Mouse (Mus musculus) kidney, embryonic 16.5 days (tissue): ENCODE measurements at regions not wholly inside any gene's neighbourhood (a gene's known extent, or its start where the extent isn't known, plus 50 kb on each side); places are given as distances from the start of the nearest gene placed in this dataset.

Experiments
- ATAC-seq: fragments of 200-750 bp; cut with Nextera tagmentation; 2 replicates; pipeline ENCODE4 v1.8.0; 2017; ENCODE audit warnings: moderate TSS enrichment; ENCODE audit not compliant: low FRiP score, low TSS enrichment
- H3K27ac ChIP-seq: fragments of 300-500 bp; sonication (generic); 2 replicates; pipeline ENCODE4 v1.5.1; 2014; ENCODE audit warnings: low read length
- H3K27me3 ChIP-seq: fragments of 300-500 bp; sonication (generic); 2 replicates; pipeline ENCODE4 v1.6.1; 2014; ENCODE audit warnings: low read length, control low read depth, mixed read lengths; ENCODE audit not compliant: insufficient read depth
- H3K36me3 ChIP-seq: fragments of 300-500 bp; sonication (generic); 2 replicates; pipeline ENCODE4 v1.6.1; 2014; ENCODE audit warnings: low read length, control low read depth, mixed read lengths; ENCODE audit not compliant: insufficient read depth
- H3K4me1 ChIP-seq: fragments of 300-500 bp; sonication (generic); 2 replicates; pipeline ENCODE4 v1.6.1; 2014; ENCODE audit warnings: low read length, control low read depth, mixed read lengths; ENCODE audit not compliant: insufficient read depth
- H3K4me2 ChIP-seq: fragments of 300-500 bp; sonication (generic); replicated peaks from 2 replicates; pipeline ENCODE4 v1.6.1; 2014; ENCODE audit warnings: low read depth, low read length
- H3K4me3 ChIP-seq: fragments of 300-500 bp; sonication (generic); 2 replicates; pipeline ENCODE4 v1.5.1; 2014; ENCODE audit warnings: mild to moderate bottlenecking, low read length
- H3K9ac ChIP-seq: fragments of 300-500 bp; sonication (generic); replicated peaks from 2 replicates; pipeline ENCODE4 v1.6.1; 2014; ENCODE audit warnings: low read length
- H3K9me3 ChIP-seq: fragments of 300-500 bp; sonication (generic); 2 replicates; pipeline ENCODE4 v1.6.1; 2016; ENCODE audit warnings: low read length, control low read depth
- WGBS: fragments of 180-500 bp; shearing (Covaris S2); extraction: QIAGEN DNeasy Blood & Tissue Kit; methylation state at CpG from one replicate; pipeline ENCODE4 v1.1.7; 2014; 5-methylcytosine and 5-hydroxymethylcytosine counted together

- peaks cover 9% of the 10 kb centered on the region for H3K9me3 ChIP-seq
- 88% methylated on average over 8 of the region's 8 CpGs for WGBS
These were observed 54.6 kb upstream of the Card11 start for GRCm38 (mm10) chr5:141054991-141055390.

GRCm38 (mm10) chr5:141055596-141056343 is 55.4 kb upstream of the Card11 start:
- H3K36me3 ChIP-seq: no peaks in the 10 kb centered on the region
- no peaks in the 10 kb centered on the region for H3K4me1 ChIP-seq
- ATAC-seq: no peak
- H3K9ac ChIP-seq: no peak overlapping the region
- H3K9me3 ChIP-seq: peaks cover 9% of the 10 kb centered on the region
- no peak overlapping the region for H3K4me3 ChIP-seq
- no peak overlapping the region for H3K4me2 ChIP-seq
- 74% methylated on average over 10 of the region's 10 CpGs for whole genome bisulfite sequencing
- no peaks in the 10 kb centered on the region for H3K27me3 ChIP-seq
- H3K27ac ChIP-seq: no peak overlapping the region

More at GRCm38 (mm10) chr5:141054991-141055390, 54.6 kb upstream of the Card11 start:
- Histone ChIP-seq H3K27ac (no peak overlapping the region), H3K4me2 (no peak overlapping the region), H3K4me1 (no peaks in the 10 kb centered on the region), H3K27me3 (no peaks in the 10 kb centered on the region), H3K9ac (no peak overlapping the region), H3K36me3 (no peaks in the 10 kb centered on the region), H3K4me3 (no peak overlapping the region)
- ATAC-seq: no peak

DNA sequence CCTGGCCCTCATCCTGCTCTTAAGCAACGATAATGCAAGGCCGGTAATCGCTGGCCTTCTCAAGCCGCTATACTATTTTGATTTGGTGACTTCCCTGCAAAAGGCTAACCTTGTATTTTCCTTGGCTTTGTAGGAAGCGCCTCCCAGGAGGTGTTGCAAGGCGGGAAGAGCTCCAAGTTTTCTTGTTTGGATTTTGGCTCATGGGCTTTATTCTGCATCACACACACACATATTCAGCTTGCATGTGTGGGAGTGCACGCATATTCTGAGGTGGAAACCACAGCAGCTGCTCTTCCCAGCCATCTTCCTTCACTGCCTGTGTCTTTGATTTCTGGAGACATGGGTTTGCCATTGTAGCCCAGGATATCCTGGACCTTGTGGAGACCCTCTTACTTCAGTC is 57.8 kb upstream of the Card11 start:
- H3K4me2 ChIP-seq: no peak overlapping the region
- H3K27me3 ChIP-seq: no peaks in the 10 kb centered on the region
- no peaks in the 10 kb centered on the region for H3K4me1 ChIP-seq
- H3K36me3 ChIP-seq: no peaks in the 10 kb centered on the region
- no peaks in the 10 kb centered on the region; the same call in 1 of the 2 replicates for H3K9me3 ChIP-seq
- H3K4me3 ChIP-seq: no peak overlapping the region
- H3K27ac ChIP-seq: no peak overlapping the region
- H3K9ac ChIP-seq: no peak overlapping the region
- no peak for ATAC-seq
- WGBS: 73% methylated on average over 7 of the region's 7 CpGs

GRCm38 (mm10) chr5:141058863-141059262 is 58.5 kb upstream of the Card11 start:
- whole genome bisulfite sequencing: 88% methylated on average over 1 of the region's 1 CpGs

GRCm38 (mm10) chr5:141062144-141062543 is 61.8 kb upstream of the Card11 start:
- Histone ChIP-seq H3K4me3 (no peak overlapping the region), H3K36me3 (no peaks in the 10 kb centered on the region), H3K27ac (no peak overlapping the region), H3K4me1 (no peaks in the 10 kb centered on the region), H3K9me3 (peaks cover 3% of the 10 kb centered on the region), H3K9ac (no peak overlapping the region), H3K27me3 (no peaks in the 10 kb centered on the region), H3K4me2 (no peak overlapping the region)
- ATAC-seq: no peak
- WGBS: 54% methylated on average over 4 of the region's 4 CpGs

More at GRCm38 (mm10) chr5:141058863-141059262, 58.5 kb upstream of the Card11 start:
- Histone ChIP-seq H3K9me3 (no peaks in the 10 kb centered on the region; the same call in 1 of the 2 replicates), H3K36me3 (no peaks in the 10 kb centered on the region), H3K27ac (no peak overlapping the region), H3K4me1 (no peaks in the 10 kb centered on the region), H3K4me3 (no peak overlapping the region), H3K4me2 (no peak overlapping the region), H3K27me3 (no peaks in the 10 kb centered on the region), H3K9ac (no peak overlapping the region)
- ATAC-seq: no peak

DNA sequence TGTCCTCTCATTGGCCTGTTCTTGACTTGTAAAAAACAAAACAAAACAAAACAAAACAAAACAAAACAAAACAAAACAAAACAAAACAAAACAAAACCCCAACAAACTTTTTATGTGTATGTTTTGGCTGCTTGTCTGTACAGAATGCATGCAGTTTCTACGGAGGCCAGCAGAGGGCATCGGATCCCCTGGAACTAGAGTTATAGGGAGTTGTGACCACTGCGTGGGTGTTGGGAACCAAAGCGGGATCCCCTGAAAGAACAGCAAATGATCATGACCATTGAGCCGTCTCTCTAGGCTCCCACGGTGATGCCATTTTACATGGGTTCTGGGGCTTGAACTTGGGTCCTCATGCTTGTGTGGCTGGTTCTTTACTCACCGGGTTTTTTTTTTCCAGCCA is 67.2 kb upstream of the Card11 start:
- no peak overlapping the region for H3K4me3 ChIP-seq
- H3K27me3 ChIP-seq: no peaks in the 10 kb centered on the region
- 83% methylated on average over 7 of the region's 7 CpGs for WGBS
- H3K9ac ChIP-seq: no peak overlapping the region
- H3K27ac ChIP-seq: no peak overlapping the region
- no peak for ATAC-seq
- H3K4me1 ChIP-seq: no peaks in the 10 kb centered on the region
- no peak overlapping the region for H3K4me2 ChIP-seq
- no peaks in the 10 kb centered on the region for H3K36me3 ChIP-seq
- H3K9me3 ChIP-seq: peaks cover 7% of the 10 kb centered on the region

DNA sequence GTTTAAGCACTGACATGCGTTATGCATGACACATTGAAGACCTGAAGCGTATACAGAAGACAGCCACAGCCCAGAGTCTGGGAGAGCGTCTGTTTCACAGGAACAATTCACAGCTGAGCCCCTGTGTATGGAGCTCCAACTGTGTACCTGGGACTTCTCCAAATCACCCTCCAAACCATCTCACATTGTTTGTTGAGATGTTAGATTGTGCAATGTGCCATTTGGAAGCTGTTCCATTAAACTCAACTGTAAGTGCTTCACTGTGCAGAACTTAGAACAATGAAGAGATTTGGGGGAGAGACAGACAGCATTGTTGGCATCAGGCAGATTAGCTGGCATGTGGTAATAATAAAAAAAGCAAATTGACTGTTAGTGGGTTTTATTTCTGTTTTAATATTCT is 74.1 kb upstream of the Card11 start:
- Histone ChIP-seq H3K27ac (no peak overlapping the region), H3K36me3 (no peaks in the 10 kb centered on the region), H3K27me3 (no peaks in the 10 kb centered on the region), H3K4me1 (no peaks in the 10 kb centered on the region), H3K9me3 (0 out of 2 replicates have a peak, but pooled peaks cover 3% of the 10 kb centered on the region), H3K4me3 (no peak overlapping the region), H3K4me2 (no peak overlapping the region), H3K9ac (no peak overlapping the region)
- WGBS: 84% methylated on average over 3 of the region's 3 CpGs
- no peak for ATAC-seq

DNA sequence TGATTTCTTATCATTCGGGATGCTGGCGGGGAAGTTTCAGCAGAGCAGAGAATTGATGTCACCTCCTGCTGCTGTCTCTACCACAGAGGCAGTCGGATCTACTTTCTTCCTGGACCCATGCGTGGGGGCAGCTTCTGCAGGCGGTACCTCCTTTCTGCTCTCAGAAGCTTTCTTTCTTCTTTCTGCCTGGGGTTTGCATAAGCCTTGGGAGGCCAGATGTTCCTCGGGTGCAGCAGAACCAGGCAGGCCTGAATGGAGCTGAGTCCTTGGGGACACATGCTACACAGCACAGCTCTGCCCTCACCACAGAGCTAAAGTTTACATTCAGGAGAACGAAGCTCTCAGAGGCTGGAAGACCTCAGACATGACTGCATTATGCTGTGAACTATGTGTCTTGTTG is 75.8 kb upstream of the Card11 start:
- Histone ChIP-seq H3K9ac (no peak overlapping the region), H3K27me3 (no peaks in the 10 kb centered on the region), H3K36me3 (no peaks in the 10 kb centered on the region), H3K4me1 (no peaks in the 10 kb centered on the region), H3K9me3 (no peaks in the 10 kb centered on the region), H3K4me3 (no peak overlapping the region), H3K27ac (no peak overlapping the region), H3K4me2 (no peak overlapping the region)
- WGBS: 63% methylated on average over 7 of the region's 7 CpGs
- no peak; the same call in 1 of the 2 replicates for ATAC-seq

- Histone ChIP-seq H3K4me1 (no peaks in the 10 kb centered on the region), H3K27ac (no peak overlapping the region), H3K9ac (no peak overlapping the region), H3K4me2 (no peak overlapping the region), H3K27me3 (0 out of 2 replicates have a peak, but pooled peaks cover 2% of the 10 kb centered on the region), H3K36me3 (no peaks in the 10 kb centered on the region), H3K9me3 (no peaks in the 10 kb centered on the region), H3K4me3 (no peak overlapping the region)
- WGBS: 100% methylated on average over 2 of the region's 2 CpGs
- no peak for ATAC-seq
These were observed 76.6 kb upstream of the Card11 start for GRCm38 (mm10) chr5:141076942-141077341.

DNA sequence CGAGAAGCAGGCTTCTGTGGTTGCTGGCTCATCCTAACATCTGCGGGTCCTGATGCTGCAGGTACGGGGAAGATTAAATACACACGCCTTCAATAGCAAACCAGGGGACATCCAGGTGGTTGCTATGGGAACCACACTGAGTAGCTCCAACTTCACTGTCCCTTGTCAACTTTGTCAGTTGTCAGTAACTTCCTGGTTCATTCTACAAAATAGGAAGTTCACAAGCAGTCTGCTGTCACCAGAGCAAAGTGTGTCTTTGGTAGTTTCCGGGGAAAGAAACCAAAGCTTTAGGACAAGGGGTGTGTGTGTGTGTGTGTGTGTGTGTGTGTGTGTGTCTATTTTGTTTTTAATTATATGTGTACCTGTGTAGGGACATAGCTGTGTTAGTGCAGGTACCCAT is 80.5 kb upstream of the Card11 start:
- no peak overlapping the region for H3K4me2 ChIP-seq
- 83% methylated on average over 5 of the region's 5 CpGs for WGBS
- H3K36me3 ChIP-seq: no peaks in the 10 kb centered on the region
- H3K27me3 ChIP-seq: 0 out of 2 replicates have a peak, but pooled peaks cover 2% of the 10 kb centered on the region
- no peaks in the 10 kb centered on the region for H3K4me1 ChIP-seq
- ATAC-seq: no peak
- no peak overlapping the region for H3K4me3 ChIP-seq
- H3K9ac ChIP-seq: no peak overlapping the region
- no peak overlapping the region for H3K27ac ChIP-seq
- H3K9me3 ChIP-seq: no peaks in the 10 kb centered on the region
